Comparison of ENCODE assay signal across 11 mouse cellular contexts in the genomic region with DNA sequence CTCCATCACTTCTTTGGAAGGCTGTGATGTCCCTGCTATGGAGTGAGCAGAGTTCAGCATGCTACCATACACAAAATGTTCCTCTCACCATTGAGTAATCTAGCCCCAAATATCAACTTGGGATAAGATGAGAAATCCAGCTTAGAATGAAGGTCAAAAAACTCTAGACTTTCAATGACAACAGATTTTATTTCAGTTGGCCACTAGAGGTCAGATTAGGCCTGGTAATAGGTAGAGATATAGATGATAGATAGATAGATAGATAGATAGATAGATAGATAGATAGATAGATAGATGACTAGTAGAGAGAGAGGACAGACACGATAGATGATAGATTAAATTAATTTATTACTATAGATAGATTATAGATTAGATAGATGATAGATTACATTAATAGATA.
DNase-seq lines count a peak whose midpoint lies in the region; ATAC-seq and TF ChIP-seq lines count a peak whose summit lies in the region.
"Had no signal": no experiment of that assay in that cellular context is flagged by ENCODE, and none has a peak within 500 bp of the region (broad histone marks: within the 10 kb centered on the region; RNA-seq: fewer than 3 reads in every experiment).

No protein-coding gene starts in this region.

- no peak for ATAC-seq in hindbrain, postnatal 0 days
- no peak for ATAC-seq in hindbrain, embryonic 13.5 days (ENCODE audit: low FRiP score)
- peak; percentile 43 for ATAC-seq in CD4-positive, CD25-positive, alpha-beta regulatory T cell, adult 4 months
- ATAC-seq in monocyte, adult 5-6 weeks (replicated peaks; ENCODE audit: insufficient number of reproducible peaks, low FRiP score, low TSS enrichment, poor library complexity, severe bottlenecking), result no peak
- no peak for ATAC-seq in erythroid progenitor cell, adult 5-6 weeks (replicated peaks; ENCODE audit: low FRiP score, poor library complexity, severe bottlenecking)
- ATAC-seq: activated CD4-positive, CD25-positive, alpha-beta regulatory T cell, adult 4 months had no signal

- H3K9ac ChIP-seq in hindbrain, postnatal 0 days (replicated peaks; ENCODE audit: low read length), result no peak overlapping the region
- no peak overlapping the region for H3K9ac ChIP-seq in hindbrain, embryonic 13.5 days

- H3K27ac ChIP-seq in hindbrain, postnatal 0 days, result no peak overlapping the region
- H3K27ac ChIP-seq in hindbrain, embryonic 13.5 days, result no peak overlapping the region

- 79% methylated on average over 1 of the region's 1 CpGs for WGBS in hindbrain, postnatal 0 days
- 80% methylated on average over 1 of the region's 1 CpGs for WGBS in hindbrain, embryonic 13.5 days

- H3K4me3 ChIP-seq in hindbrain, postnatal 0 days (ENCODE audit: low read length), result no peak overlapping the region
- no peak overlapping the region for H3K4me3 ChIP-seq in hindbrain, embryonic 13.5 days

- no peaks in the 10 kb centered on the region for H3K4me1 ChIP-seq in hindbrain, postnatal 0 days (ENCODE audit: insufficient read depth, low read length)
- H3K4me1 ChIP-seq in hindbrain, embryonic 13.5 days (replicated peaks), result no peaks in the 10 kb centered on the region

- TF ChIP-seq CTCF in hindbrain, postnatal 0 days (IDR thresholded peaks at IDR 0.05; ENCODE audit: low read depth), result peak; percentile 67

- no peaks in the 10 kb centered on the region for H3K27me3 ChIP-seq in hindbrain, postnatal 0 days (ENCODE audit: insufficient read depth, low read length)
- no peaks in the 10 kb centered on the region for H3K27me3 ChIP-seq in hindbrain, embryonic 13.5 days

- no peaks in the 10 kb centered on the region for H3K9me3 ChIP-seq in hindbrain, postnatal 0 days (ENCODE audit: low read length)
- no peaks in the 10 kb centered on the region; the same call in 1 of the 2 replicates for H3K9me3 ChIP-seq in hindbrain, embryonic 13.5 days

- DNase-seq in hindbrain, postnatal 0 days (ENCODE audit: low spot score), result peak; percentile 60
- peak; percentile 57 for DNase-seq in 416B (ENCODE audit: low read depth)
- peak; percentile 5 for DNase-seq in fibroblast of lung, adult 2 months (ENCODE audit: low read depth)
- no peak for DNase-seq in cerebellum, postnatal 36 days
- DNase-seq: cerebellum, adult 8-10 months; thymus, postnatal 4 days had no signal

- peaks cover 25% of the 10 kb centered on the region for H3K36me3 ChIP-seq in hindbrain, postnatal 0 days (ENCODE audit: insufficient read depth, low read length)
- H3K36me3 ChIP-seq in hindbrain, embryonic 13.5 days, result peaks cover 62% of the 10 kb centered on the region

- H3K4me2 ChIP-seq in hindbrain, postnatal 0 days (ENCODE audit: low read depth, low read length), result no peak overlapping the region
- H3K4me2 ChIP-seq in hindbrain, embryonic 13.5 days, result no peak overlapping the region

Comparison
In these comparisons a context has a peak if more than half of its experiments do, and no peak if none do; other contexts are left out.
1. DNase-seq: peak in hindbrain, postnatal 0 days (single experiment), 416B (single experiment) and fibroblast of lung, adult 2 months (single experiment); none in cerebellum, postnatal 36 days (0 of 2).